Mouse (Mus musculus) gastrocnemius, postnatal 14 days (tissue): ENCODE measurements around the gene Aph1c. TPM values are rescaled to one million over a fixed set of nuclear protein-coding genes. Genes with fewer than 3 reads are reported as not detected.
A peak's percentile ranks its signal among the peaks of the same experiment; 100 is the strongest.
"Not testable (repeated sequence)": the region's sequence is repeated elsewhere in the genome, so short reads cannot be mapped to it uniquely, and the experiment has no call there.

ENCODE experiments used
- DNase-seq: peaks from one replicate; pipeline ENCODE4 v3.0.0; 2021; ENCODE audit warnings: mixed read lengths
- intact Hi-C: fragments of 180-260 bp; cut with DNase I; formaldehyde crosslinking; loops from one replicate; pipeline ENCODE4 v1.15.1; 2025; ENCODE audit warnings: low total_unique reads
- long read RNA-seq, 2 experiments: library from polyadenylated mRNA; stranded (forward); transcript quantifications; one replicate each; pipeline ENCODE4 v2.0.0; 2021
- total RNA-seq, 2 experiments: library from RNA; stranded (reverse); gene quantifications; 2 replicates each; pipeline ENCODE4 v1.2.3; 2021

Gene Aph1c
- 1 to 10 TPM in 1 of 2 experiments, under 1 TPM in 1; 0.92 to 1.2 TPM for total RNA-seq
- long read RNA-seq, experiment 1, full-length matches to known transcripts, result 1 of 1 reads
- long read RNA-seq, experiment 1, partial matches to known transcripts, result 0 of 1 reads
- long read RNA-seq, experiment 1, other reads (novel, unspliced or antisense), result 0 of 1 reads
- long read RNA-seq, experiment 2, full-length matches to known transcripts, result 1 of 3 reads
- long read RNA-seq, experiment 2, partial matches to known transcripts, result 0 of 3 reads
- long read RNA-seq, experiment 2, other reads (novel, unspliced or antisense), result 2 of 3 reads

- intact Hi-C loops, result loop anchor here (5.0 kb wide), 1 partner anchor 108 kb away; no protein-coding TSS in a partner anchor
- DNase-seq, result peak; percentile 99
Observed at GRCm38 (mm10) chr9:66834318-66835096, at the start of gene Aph1c. Aph1c (minus strand) TSS chr9:66834726.

GRCm38 (mm10) chr9:66883500-66883899 is 49.0 kb upstream of the Aph1c start:
- intact Hi-C loops, result no loop called here
- no peak for DNase-seq

GRCm38 (mm10) chr9:66882406-66882821 is 47.9 kb upstream of the Aph1c start:
- intact Hi-C loops, result no loop called here
- no peak for DNase-seq

GRCm38 (mm10) chr9:66881858-66882257 is 47.3 kb upstream of the Aph1c start:
- intact Hi-C loops, result no loop called here
- DNase-seq, result no peak

GRCm38 (mm10) chr9:66880752-66881151 is 46.2 kb upstream of the Aph1c start:
- intact Hi-C loops, result no loop called here

GRCm38 (mm10) chr9:66879486-66879885 is 45.0 kb upstream of the Aph1c start:
- intact Hi-C loops, result no loop called here
- no peak for DNase-seq

More at GRCm38 (mm10) chr9:66880752-66881151, 46.2 kb upstream of the Aph1c start:
- DNase-seq, result no peak

GRCm38 (mm10) chr9:66878899-66879298 is 44.4 kb upstream of the Aph1c start:
- intact Hi-C loops, result no loop called here
- DNase-seq, result no peak

- intact Hi-C loops, result no loop called here
- peak; percentile 35 for DNase-seq
Observed at GRCm38 (mm10) chr9:66876577-66876976, 42.1 kb upstream of the Aph1c start.

- intact Hi-C loops, result no loop called here
- no peak for DNase-seq
Observed at GRCm38 (mm10) chr9:66874297-66874696, 39.8 kb upstream of the Aph1c start.

GRCm38 (mm10) chr9:66873531-66873930 is 39.0 kb upstream of the Aph1c start:
- DNase-seq, result no peak
- intact Hi-C loops, result no loop called here

GRCm38 (mm10) chr9:66873009-66873408 is 38.5 kb upstream of the Aph1c start:
- DNase-seq, intact Hi-C loops: not testable (repeated sequence)

- intact Hi-C loops, result no loop called here
- peak; percentile 64 for DNase-seq
Observed at GRCm38 (mm10) chr9:66872015-66872727, 37.6 kb upstream of the Aph1c start.

GRCm38 (mm10) chr9:66864708-66865107 is 30.2 kb upstream of the Aph1c start:
- DNase-seq, result no peak
- intact Hi-C loops, result no loop called here

GRCm38 (mm10) chr9:66863456-66863855 is 28.9 kb upstream of the Aph1c start:
- no peak for DNase-seq
- intact Hi-C loops, result no loop called here

GRCm38 (mm10) chr9:66862202-66862601 is 27.7 kb upstream of the Aph1c start:
- DNase-seq, result no peak
- intact Hi-C loops, result no loop called here

GRCm38 (mm10) chr9:66861104-66861767 is 26.7 kb upstream of the Aph1c start:
- no peak for DNase-seq
- intact Hi-C loops, result no loop called here

GRCm38 (mm10) chr9:66859523-66859922 is 25.0 kb upstream of the Aph1c start:
- DNase-seq, result no peak
- intact Hi-C loops, result no loop called here

- intact Hi-C loops, result no loop called here
- no peak for DNase-seq
Observed at GRCm38 (mm10) chr9:66855865-66856264, 21.3 kb upstream of the Aph1c start.

GRCm38 (mm10) chr9:66852592-66852991 is 18.1 kb upstream of the Aph1c start:
- DNase-seq, result no peak
- intact Hi-C loops, result no loop called here

- DNase-seq, result no peak
- intact Hi-C loops, result no loop called here
Observed at GRCm38 (mm10) chr9:66850966-66851365, 16.4 kb upstream of the Aph1c start.
